Mouse (Mus musculus) adrenal gland, adult 2 months (tissue): ENCODE data around the gene Tapbp. TPM values are rescaled to one million over a fixed set of nuclear protein-coding genes. Genes with fewer than 3 reads are reported as not detected.

Experiments used
- DNase-seq: peaks from one replicate; pipeline ENCODE4 v3.0.0; 2021
- microRNA-seq, 2 experiments: library from miRNA; unstranded; fragments of <30 nt; microRNA quantifications; one replicate each; pipeline ENCODE4 v1.2.0; 2021
- polyA plus RNA-seq: library from polyadenylated mRNA; depleted of rRNA; stranded (reverse); fragments of >200 nt; gene quantifications from 2 replicates; pipeline ENCODE4 v1.2.3, GENCODE M21; 2012; rRNA removed
- total RNA-seq, 2 experiments: library from RNA; stranded (reverse); gene quantifications; 2 replicates each; pipeline ENCODE4 v1.2.3; 2021

The Tapbp gene
- total and polyA plus RNA-seq, 3 experiments = 151 to 244 (median 171) TPM

- peak; percentile 73 for DNase-seq
Measured at GRCm38 (mm10) chr17:33965846-33966550, 50.3 kb downstream of the Tapbp start.

- peak; percentile 80 for DNase-seq
Measured at GRCm38 (mm10) chr17:33968489-33968888, 52.8 kb downstream of the Tapbp start.

GRCm38 (mm10) chr17:33968927-33969326 lies 53.2 kb downstream of the Tapbp start:
- no peak for DNase-seq

- no peak for DNase-seq
Measured at GRCm38 (mm10) chr17:33969394-33969793, 53.7 kb downstream of the Tapbp start.

- no peak for DNase-seq
Measured at GRCm38 (mm10) chr17:33972691-33973090, 57.0 kb downstream of the Tapbp start.

- DNase-seq = no peak
Measured at GRCm38 (mm10) chr17:33973572-33973971, 57.9 kb downstream of the Tapbp start.

GRCm38 (mm10) chr17:33977861-33978557 lies 62.3 kb downstream of the Tapbp start:
- DNase-seq = no peak

DNA sequence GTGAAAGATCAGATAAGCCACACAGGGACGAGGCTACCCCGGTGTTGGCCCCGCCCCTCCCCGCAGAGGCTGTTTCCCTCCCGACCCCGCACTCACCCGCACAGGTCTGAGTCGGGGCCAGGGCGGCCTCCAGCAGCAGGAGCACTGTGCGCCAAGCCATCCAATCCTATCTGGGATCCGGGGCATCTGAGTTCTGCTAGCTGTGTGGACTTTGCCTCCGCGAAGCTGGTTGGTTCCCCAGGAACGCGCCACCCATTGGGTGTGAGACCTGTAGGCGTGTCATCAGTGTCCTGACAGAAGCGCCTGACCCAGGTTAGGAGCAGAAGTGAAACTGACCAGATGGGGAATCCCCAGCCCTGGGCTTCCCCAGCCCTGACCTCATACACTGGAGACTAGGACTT lies 62.9 kb downstream of the Tapbp start:
- peak; percentile 91 for DNase-seq

Small RNAs within 50 kb of the gene (microRNA-seq; reads per million reads assigned to microRNA genes)
- gene Gm27740 = 0 reads per million in 2 experiments

Other genes with a start within 250 kb of the Tapbp start
- 100 to 1,000 TPM; 142 to 166 TPM for gene Hnrnpm, start 229.0 kb upstream of the Tapbp start, total RNA-seq
- gene Hnrnpm, start 229.0 kb upstream of the Tapbp start, polyA plus RNA-seq = 66.7 and 70.9 TPM in 2 replicates
- 100 to 1,000 TPM; 112 to 117 TPM for gene March2, start 197.2 kb upstream of the Tapbp start, total RNA-seq
- gene March2, start 197.2 kb upstream of the Tapbp start, polyA plus RNA-seq = 150 and 170 TPM in 2 replicates
- gene Rab11b, start 155.4 kb upstream of the Tapbp start, total RNA-seq = 100 to 1,000 TPM; 247 to 267 TPM
- 522 and 543 TPM in 2 replicates for gene Rab11b, start 155.4 kb upstream of the Tapbp start, polyA plus RNA-seq
- 100 to 1,000 TPM in 1 of 2 experiments, 10 to 100 TPM in 1; 44.5 to 100 TPM for gene Angptl4, start 134.1 kb upstream of the Tapbp start, total RNA-seq
- 131 and 261 TPM in 2 replicates for gene Angptl4, start 134.1 kb upstream of the Tapbp start, polyA plus RNA-seq
- gene Kank3, start 105.4 kb upstream of the Tapbp start, total RNA-seq = 10 to 100 TPM; 55.9 to 66.2 TPM
- 164 and 195 TPM in 2 replicates for gene Kank3, start 105.4 kb upstream of the Tapbp start, polyA plus RNA-seq
- 1,000 to 10,000 TPM; 1,533 to 1,560 TPM for gene Rps28, start 91.3 kb upstream of the Tapbp start, total RNA-seq
- gene Rps28, start 91.3 kb upstream of the Tapbp start, polyA plus RNA-seq = 387 and 446 TPM in 2 replicates
- 100 to 1,000 TPM; 507 to 539 TPM for gene Ndufa7, start 91.3 kb upstream of the Tapbp start, total RNA-seq
- gene Ndufa7, start 91.3 kb upstream of the Tapbp start, polyA plus RNA-seq = 556 and 578 TPM in 2 replicates
- gene Cd320, start 72.8 kb upstream of the Tapbp start, total RNA-seq = 10 to 100 TPM; 34.2 to 42.8 TPM
- 85.2 and 99.1 TPM in 2 replicates for gene Cd320, start 72.8 kb upstream of the Tapbp start, polyA plus RNA-seq
- not detected for gene Gm7029, start 42.1 kb upstream of the Tapbp start, total RNA-seq
- gene Gm7029, start 42.1 kb upstream of the Tapbp start, polyA plus RNA-seq = not detected in 2 replicates
- 1 to 10 TPM; 1.4 to 1.6 TPM for gene Kifc1, start 25.2 kb upstream of the Tapbp start, total RNA-seq
- 1.8 and 2.5 TPM in 2 replicates for gene Kifc1, start 25.2 kb upstream of the Tapbp start, polyA plus RNA-seq
- not detected for gene Platr17, start 10.8 kb upstream of the Tapbp start, total RNA-seq
- not detected in 2 replicates for gene Platr17, start 10.8 kb upstream of the Tapbp start, polyA plus RNA-seq
- 10 to 100 TPM; 29.0 to 30.3 TPM for gene Daxx, start 6.5 kb upstream of the Tapbp start, total RNA-seq
- gene Daxx, start 6.5 kb upstream of the Tapbp start, polyA plus RNA-seq = 54.7 and 65.7 TPM in 2 replicates
- 10 to 100 TPM; 26.1 to 38.3 TPM for gene Zbtb22, start within 50 bp of the Tapbp start, total RNA-seq
- gene Zbtb22, start within 50 bp of the Tapbp start, polyA plus RNA-seq = 52.1 and 57.1 TPM in 2 replicates
- gene Rgl2, start 13.6 kb downstream of the Tapbp start, total RNA-seq = 10 to 100 TPM; 44.2 to 44.4 TPM
- gene Rgl2, start 13.6 kb downstream of the Tapbp start, polyA plus RNA-seq = 237 and 298 TPM in 2 replicates
- 100 to 1,000 TPM in 1 of 2 experiments, 10 to 100 TPM in 1; 69.7 to 100 TPM for gene Pfdn6, start 24.4 kb downstream of the Tapbp start, total RNA-seq
- gene Pfdn6, start 24.4 kb downstream of the Tapbp start, polyA plus RNA-seq = 5.0 and 6.8 TPM in 2 replicates
- 10 to 100 TPM; 35.4 to 38.4 TPM for gene Wdr46, start 24.8 kb downstream of the Tapbp start, total RNA-seq
- gene Wdr46, start 24.8 kb downstream of the Tapbp start, polyA plus RNA-seq = 18.9 and 25.6 TPM in 2 replicates
- 1 to 10 TPM; 4.0 to 6.5 TPM for gene B3galt4, start 35.6 kb downstream of the Tapbp start, total RNA-seq
- gene B3galt4, start 35.6 kb downstream of the Tapbp start, polyA plus RNA-seq = 21.2 and 21.3 TPM in 2 replicates
- gene Vps52, start 39.9 kb downstream of the Tapbp start, total RNA-seq = 10 to 100 TPM; 52.8 to 55.1 TPM
- gene Vps52, start 39.9 kb downstream of the Tapbp start, polyA plus RNA-seq = 88.4 and 107 TPM in 2 replicates
- 100 to 1,000 TPM; 541 to 790 TPM for gene Rps18, start 40.1 kb downstream of the Tapbp start, total RNA-seq
- gene Rps18, start 40.1 kb downstream of the Tapbp start, polyA plus RNA-seq = 153 and 176 TPM in 2 replicates
- gene H2-K1, start 84.4 kb downstream of the Tapbp start, total RNA-seq = 100 to 1,000 TPM; 577 to 669 TPM
- 2,584 and 2,844 TPM in 2 replicates for gene H2-K1, start 84.4 kb downstream of the Tapbp start, polyA plus RNA-seq
- 10 to 100 TPM; 41.4 to 57.0 TPM for gene Ring1, start 108.8 kb downstream of the Tapbp start, total RNA-seq
- gene Ring1, start 108.8 kb downstream of the Tapbp start, polyA plus RNA-seq = 70.0 and 92.4 TPM in 2 replicates
- 100 to 1,000 TPM; 252 to 263 TPM for gene H2-Ke6, start 112.2 kb downstream of the Tapbp start, total RNA-seq
- 362 and 465 TPM in 2 replicates for gene H2-Ke6, start 112.2 kb downstream of the Tapbp start, polyA plus RNA-seq
- 100 to 1,000 TPM; 156 to 217 TPM for gene Slc39a7, start 115.8 kb downstream of the Tapbp start, total RNA-seq
- gene Slc39a7, start 115.8 kb downstream of the Tapbp start, polyA plus RNA-seq = 291 and 321 TPM in 2 replicates
- gene Rxrb, start 115.9 kb downstream of the Tapbp start, total RNA-seq = 10 to 100 TPM; 47.5 to 54.9 TPM
- gene Rxrb, start 115.9 kb downstream of the Tapbp start, polyA plus RNA-seq = 150 and 161 TPM in 2 replicates
- gene Col11a2, start 123.5 kb downstream of the Tapbp start, total RNA-seq = 1 to 10 TPM; 1.0 to 1.1 TPM
- gene Col11a2, start 123.5 kb downstream of the Tapbp start, polyA plus RNA-seq = 0.35 and 1.7 TPM in 2 replicates
- gene H2-Oa, start 176.4 kb downstream of the Tapbp start, total RNA-seq = under 1 TPM in 1 of 2 experiments, not detected in 1; 0.62 TPM
- 1.9 TPM in 2 replicates for gene H2-Oa, start 176.4 kb downstream of the Tapbp start, polyA plus RNA-seq
- gene H2-DMa, start 203.6 kb downstream of the Tapbp start, total RNA-seq = 10 to 100 TPM; 14.4 to 18.9 TPM
- 24.2 and 27.4 TPM in 2 replicates for gene H2-DMa, start 203.6 kb downstream of the Tapbp start, polyA plus RNA-seq
- gene Brd2, start 206.7 kb downstream of the Tapbp start, total RNA-seq = 100 to 1,000 TPM; 173 to 286 TPM
- gene Brd2, start 206.7 kb downstream of the Tapbp start, polyA plus RNA-seq = 103 and 104 TPM in 2 replicates
- 1 to 10 TPM; 2.0 to 3.4 TPM for gene H2-DMb2, start 227.4 kb downstream of the Tapbp start, total RNA-seq
- gene H2-DMb2, start 227.4 kb downstream of the Tapbp start, polyA plus RNA-seq = 1.3 and 2.3 TPM in 2 replicates
- gene H2-DMb1, start 237.2 kb downstream of the Tapbp start, total RNA-seq = 10 to 100 TPM in 1 of 2 experiments, 1 to 10 TPM in 1; 6.4 to 12.3 TPM
- 32.6 and 33.3 TPM in 2 replicates for gene H2-DMb1, start 237.2 kb downstream of the Tapbp start, polyA plus RNA-seq